Mouse (Mus musculus): ENCODE measurements around the gene Trim62.

DNA sequence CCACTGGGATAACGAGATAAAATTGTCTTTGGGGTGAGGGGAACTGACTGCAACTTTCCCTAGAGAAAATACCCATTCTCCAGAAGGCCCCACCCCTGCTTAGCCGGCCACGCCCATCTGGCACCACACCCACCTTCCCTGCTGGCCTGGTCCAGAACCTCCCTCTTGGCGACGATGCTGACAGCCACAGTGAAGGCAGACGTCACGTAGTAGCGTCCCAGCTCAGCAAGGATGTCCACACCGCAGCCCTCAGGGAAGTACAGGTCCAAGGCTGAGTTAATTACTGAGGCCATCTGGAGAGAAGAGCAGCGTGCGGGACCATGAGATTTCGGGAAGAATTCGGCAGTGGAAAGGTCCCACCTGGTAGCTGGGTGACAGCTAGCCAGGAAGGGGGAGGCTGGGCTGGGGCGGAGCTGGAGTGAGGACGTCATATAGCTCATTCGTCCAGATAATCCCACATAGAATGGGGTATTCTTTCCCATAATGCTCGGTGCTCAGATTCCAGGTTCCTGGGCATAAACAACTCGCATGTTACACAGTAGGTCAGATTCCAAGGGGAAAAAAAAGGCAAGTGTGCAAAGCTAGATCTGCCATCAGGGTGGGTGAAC, 64.0 kb downstream of the Trim62 start:
- TF ChIP-seq CTCF (IDR thresholded peaks at IDR 0.05; ENCODE audit: extremely low read depth, insufficient read depth, low read length), result no peak
- TF ChIP-seq POLR2A (IDR thresholded peaks at IDR 0.05; ENCODE audit: extremely low read depth, insufficient read depth, low read length), result no peak
